Mouse (Mus musculus) right cerebral cortex, postnatal 25 days (tissue): ENCODE data around the gene Ddx60.

ENCODE experiments used
- DNase-seq: peaks from one replicate; pipeline ENCODE4 v3.0.0; 2022

The Ddx60 gene

GRCm38 (mm10) chr8:61989464-61989863 lies 61.6 kb downstream of the Ddx60 start:
- no peak for DNase-seq

- DNase-seq: no peak
Measured at GRCm38 (mm10) chr8:61992796-61993195, 64.9 kb downstream of the Ddx60 start.

GRCm38 (mm10) chr8:61997125-61997524 lies 69.2 kb downstream of the Ddx60 start:
- no peak for DNase-seq

GRCm38 (mm10) chr8:62014166-62014565 lies 86.3 kb downstream of the Ddx60 start:
- DNase-seq: no peak

GRCm38 (mm10) chr8:62014582-62014981 lies 86.7 kb downstream of the Ddx60 start:
- DNase-seq: no peak

GRCm38 (mm10) chr8:62034351-62034750 lies 106.5 kb downstream of the Ddx60 start:
- no peak for DNase-seq

GRCm38 (mm10) chr8:62046809-62047208 lies 118.9 kb downstream of the Ddx60 start:
- no peak for DNase-seq

GRCm38 (mm10) chr8:62060357-62060756 lies 132.5 kb downstream of the Ddx60 start:
- DNase-seq: no peak

- DNase-seq: no peak
Measured at GRCm38 (mm10) chr8:62068305-62068704, 140.4 kb downstream of the Ddx60 start.

GRCm38 (mm10) chr8:62080195-62080802 lies 152.4 kb downstream of the Ddx60 start:
- no peak for DNase-seq

GRCm38 (mm10) chr8:62081804-62082203 lies 153.9 kb downstream of the Ddx60 start:
- no peak for DNase-seq
